Mouse (Mus musculus) liver, embryonic 18 days (tissue): ENCODE measurements around the gene Synj2. TPM values are rescaled to one million over a fixed set of nuclear protein-coding genes. Genes with fewer than 3 reads are reported as not detected.

Source experiments
- polyA plus RNA-seq: library from polyadenylated mRNA; depleted of rRNA; stranded (reverse); fragments of >200 nt; gene quantifications from 2 replicates; pipeline ENCODE4 v1.2.3, GENCODE M21; 2012; rRNA removed

Gene Synj2
- polyA plus RNA-seq, result 2.0 and 2.1 TPM in 2 replicates

GRCm38 (mm10) chr17:5941230-5942043, at the start of gene Synj2:
Gene Synj2 (plus strand): TSS chr17:5941280.

GRCm38 (mm10) chr17:6079287-6080122, 138.4 kb downstream of the Synj2 start, which contains the start of the genes Serac1 and Gtf2h5:
Gene Serac1 (minus strand): TSS chr17:6079741.
Gene Gtf2h5 (plus strand): TSS chr17:6079786.

Other genes starting within 250 kb of the Synj2 start
- gene Snx9, start 100.0 kb upstream of the Synj2 start, polyA plus RNA-seq, result 11.7 and 13.0 TPM in 2 replicates
- 1.3 and 1.5 TPM in 2 replicates for gene Serac1, start 138.5 kb downstream of the Synj2 start, polyA plus RNA-seq
- 22.3 and 22.9 TPM in 2 replicates for gene Gtf2h5, start 138.5 kb downstream of the Synj2 start, polyA plus RNA-seq
- 4.4 and 5.4 TPM in 2 replicates for gene Tulp4, start 165.2 kb downstream of the Synj2 start, polyA plus RNA-seq